Mouse (Mus musculus) testis, adult 2 months (tissue): ENCODE measurements around the gene Gbx1.

ENCODE experiments used
- CTCF ChIP-seq: fragments of 200-500 bp; IDR thresholded peaks from 2 replicates; pipeline ENCODE4 v1.5.1; 2012; ENCODE audit warnings: low read depth, mild to moderate bottlenecking, inconsistent platforms, low read length, moderate library complexity; ENCODE audit not compliant: control insufficient read depth, insufficient read depth, insufficient replicate concordance
- POLR2A ChIP-seq: fragments of 200-500 bp; IDR thresholded peaks from 2 replicates; pipeline ENCODE4 v1.6.1; 2012; ENCODE audit warnings: low read depth, mild to moderate bottlenecking, inconsistent platforms, low read length, moderate library complexity; ENCODE audit not compliant: control insufficient read depth

DNA sequence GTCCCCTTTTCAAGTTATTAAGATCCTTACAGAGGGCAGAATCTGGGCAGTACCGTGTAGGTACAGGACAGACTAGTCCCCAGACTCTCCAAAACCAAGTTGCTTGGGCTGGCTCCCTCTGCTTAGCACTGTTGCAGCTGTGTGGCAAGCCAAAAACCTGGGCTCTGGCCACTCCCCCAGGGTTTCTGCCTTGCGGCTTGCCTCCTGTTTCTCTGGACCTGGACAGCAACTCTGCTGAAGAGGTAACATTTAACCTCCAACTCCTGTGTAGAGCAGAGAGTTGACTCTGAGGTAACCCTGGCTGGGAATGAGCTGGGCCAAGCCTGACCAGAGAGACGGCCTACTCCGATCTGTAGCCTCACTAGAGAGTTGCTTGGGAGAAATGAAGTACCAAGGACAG lies 24.2 kb downstream of the Gbx1 start:
- TF ChIP-seq CTCF (no peak), POLR2A (no peak)
